Mouse (Mus musculus): ENCODE measurements around the gene Apoc2. TPM values are rescaled to one million over a fixed set of nuclear protein-coding genes. Genes with fewer than 3 reads are reported as not detected.
A peak's percentile ranks its signal among the peaks of the same experiment; 100 is the strongest.

Apoc2 gene
- polyA plus RNA-seq (2015; fragmentation: Nextera tagmentation; extraction: Ambion mirVana) = 0.50 TPM in 1 of 2 replicates, not detected in the other

GRCm38 (mm10) chr7:19677872-19678271 is at the start of gene Apoc2:
Apoc2 (minus strand) TSS chr7:19677941.
- H3K36me3 ChIP-seq (ENCODE audit: poor library complexity, severe bottlenecking) = no peaks in the 10 kb centered on the region
- no peak within 1 kb of the TSS for H3K27ac ChIP-seq
- no peak within 1 kb of the TSS for H3K4me2 ChIP-seq
- WGBS = 79% methylated on average over 8 of the region's 8 CpGs
- H3K27me3 ChIP-seq = no peaks in the 10 kb centered on the region
- H3K9me3 ChIP-seq (replicated peaks) = no peaks in the 10 kb centered on the region
- H3K4me3 ChIP-seq = no peak within 1 kb of the TSS
- H3K4me1 ChIP-seq = no peaks in the 10 kb centered on the region
- H3K9ac ChIP-seq = no peak within 1 kb of the TSS
- ATAC-seq = no peak

GRCm38 (mm10) chr7:19726541-19726940 is 48.8 kb upstream of the Apoc2 start:
- WGBS = 91% methylated on average over 4 of the region's 4 CpGs
- H3K4me3 ChIP-seq = no peak overlapping the region
- no peaks in the 10 kb centered on the region for H3K4me1 ChIP-seq
- H3K9me3 ChIP-seq (replicated peaks) = peaks cover 3% of the 10 kb centered on the region; the same call in 1 of the 2 replicates
- H3K27ac ChIP-seq = no peak overlapping the region
- ATAC-seq = no peak
- peaks cover 97% of the 10 kb centered on the region for H3K36me3 ChIP-seq (ENCODE audit: poor library complexity, severe bottlenecking)
- H3K27me3 ChIP-seq = no peaks in the 10 kb centered on the region
- no peak overlapping the region for H3K4me2 ChIP-seq
- no peak overlapping the region for H3K9ac ChIP-seq

GRCm38 (mm10) chr7:19724167-19724566 is 46.4 kb upstream of the Apoc2 start:
- WGBS = 96% methylated on average over 12 of the region's 12 CpGs
- H3K27ac ChIP-seq = no peak overlapping the region
- H3K27me3 ChIP-seq = no peaks in the 10 kb centered on the region
- no peak overlapping the region for H3K4me2 ChIP-seq
- no peak for ATAC-seq
- no peak overlapping the region for H3K9ac ChIP-seq
- H3K4me1 ChIP-seq = no peaks in the 10 kb centered on the region
- peaks cover 9% of the 10 kb centered on the region; the same call in 1 of the 2 replicates for H3K9me3 ChIP-seq (replicated peaks)
- no peak overlapping the region for H3K4me3 ChIP-seq
- peaks cover 95% of the 10 kb centered on the region for H3K36me3 ChIP-seq (ENCODE audit: poor library complexity, severe bottlenecking)

GRCm38 (mm10) chr7:19722754-19723195 is 45.0 kb upstream of the Apoc2 start:
- 94% methylated on average over 6 of the region's 6 CpGs for WGBS

GRCm38 (mm10) chr7:19719200-19719599 is 41.5 kb upstream of the Apoc2 start:
- Histone ChIP-seq H3K9ac (no peak overlapping the region), H3K4me3 (no peak overlapping the region), H3K27me3 (no peaks in the 10 kb centered on the region), H3K4me1 (peaks cover 14% of the 10 kb centered on the region), H3K4me2 (no peak overlapping the region), H3K27ac (no peak overlapping the region), H3K9me3 (replicated peaks) (peaks cover 9% of the 10 kb centered on the region; the same call in 1 of the 2 replicates), H3K36me3 (ENCODE audit: poor library complexity, severe bottlenecking) (peaks cover 53% of the 10 kb centered on the region)
- ATAC-seq = no peak
- 93% methylated on average over 4 of the region's 4 CpGs for WGBS

More at GRCm38 (mm10) chr7:19722754-19723195, 45.0 kb upstream of the Apoc2 start:
- no peak overlapping the region for H3K4me2 ChIP-seq
- H3K9ac ChIP-seq = no peak overlapping the region
- ATAC-seq = no peak
- H3K9me3 ChIP-seq (replicated peaks) = peaks cover 9% of the 10 kb centered on the region; the same call in 1 of the 2 replicates
- no peak overlapping the region for H3K4me3 ChIP-seq
- H3K27ac ChIP-seq = no peak overlapping the region
- H3K36me3 ChIP-seq (ENCODE audit: poor library complexity, severe bottlenecking) = peaks cover 83% of the 10 kb centered on the region
- no peaks in the 10 kb centered on the region for H3K4me1 ChIP-seq
- H3K27me3 ChIP-seq = no peaks in the 10 kb centered on the region

GRCm38 (mm10) chr7:19718297-19718952 is 40.7 kb upstream of the Apoc2 start:
- Histone ChIP-seq H3K9ac (no peak overlapping the region), H3K9me3 (replicated peaks) (peaks cover 9% of the 10 kb centered on the region; the same call in 1 of the 2 replicates), H3K4me3 (no peak overlapping the region), H3K27me3 (no peaks in the 10 kb centered on the region), H3K36me3 (ENCODE audit: poor library complexity, severe bottlenecking) (peaks cover 50% of the 10 kb centered on the region), H3K4me2 (no peak overlapping the region), H3K27ac (no peak overlapping the region), H3K4me1 (peaks cover 22% of the 10 kb centered on the region)
- ATAC-seq = no peak
- 94% methylated on average over 5 of the region's 5 CpGs for WGBS

GRCm38 (mm10) chr7:19717346-19717745 is 39.6 kb upstream of the Apoc2 start:
- Histone ChIP-seq H3K36me3 (ENCODE audit: poor library complexity, severe bottlenecking) (peaks cover 50% of the 10 kb centered on the region), H3K9me3 (replicated peaks) (peaks cover 9% of the 10 kb centered on the region; the same call in 1 of the 2 replicates)
- 92% methylated on average over 4 of the region's 4 CpGs for WGBS

GRCm38 (mm10) chr7:19716822-19717221 is 39.1 kb upstream of the Apoc2 start:
- H3K4me2 ChIP-seq = peak overlapping the region; percentile 63
- peaks cover 23% of the 10 kb centered on the region for H3K4me1 ChIP-seq
- no peak overlapping the region; the same call in 1 of the 2 replicates for H3K9ac ChIP-seq
- H3K27me3 ChIP-seq = no peaks in the 10 kb centered on the region
- WGBS = 89% methylated on average over 2 of the region's 2 CpGs
- H3K9me3 ChIP-seq (replicated peaks) = peaks cover 9% of the 10 kb centered on the region; the same call in 1 of the 2 replicates
- no peak for ATAC-seq
- peaks cover 52% of the 10 kb centered on the region for H3K36me3 ChIP-seq (ENCODE audit: poor library complexity, severe bottlenecking)
- peak overlapping the region; percentile 90 for H3K27ac ChIP-seq
- H3K4me3 ChIP-seq = no peak overlapping the region

More at GRCm38 (mm10) chr7:19717346-19717745, 39.6 kb upstream of the Apoc2 start:
- H3K4me2 ChIP-seq = no peak overlapping the region
- no peaks in the 10 kb centered on the region for H3K27me3 ChIP-seq
- H3K4me1 ChIP-seq = peaks cover 23% of the 10 kb centered on the region
- no peak overlapping the region for H3K4me3 ChIP-seq
- no peak overlapping the region for H3K9ac ChIP-seq
- ATAC-seq = no peak
- no peak overlapping the region for H3K27ac ChIP-seq

- peaks cover 52% of the 10 kb centered on the region for H3K36me3 ChIP-seq (ENCODE audit: poor library complexity, severe bottlenecking)
- H3K4me2 ChIP-seq = peak overlapping the region; percentile 63
- H3K4me3 ChIP-seq = peak overlapping the region; percentile 37
- H3K27ac ChIP-seq = peak overlapping the region; percentile 90
- peak overlapping the region; percentile 53 for H3K9ac ChIP-seq
- no peak for ATAC-seq
- H3K9me3 ChIP-seq (replicated peaks) = 0 out of 2 replicates have a peak, but pooled peaks cover 2% of the 10 kb centered on the region
- WGBS = 6% methylated on average over 18 of the region's 18 CpGs
- peaks cover 23% of the 10 kb centered on the region for H3K4me1 ChIP-seq
- H3K27me3 ChIP-seq = no peaks in the 10 kb centered on the region
Observed at GRCm38 (mm10) chr7:19716055-19716682, 38.4 kb upstream of the Apoc2 start.

GRCm38 (mm10) chr7:19715239-19716054 is 37.7 kb upstream of the Apoc2 start, which contains the start of gene Tomm40:
Tomm40 (minus strand) TSS chr7:19715438.
- peak within 1 kb of the TSS; percentile 100 for H3K4me3 ChIP-seq
- peak within 1 kb of the TSS; percentile 90 for H3K27ac ChIP-seq
- no peaks in the 10 kb centered on the region for H3K9me3 ChIP-seq (replicated peaks)
- no peaks in the 10 kb centered on the region for H3K27me3 ChIP-seq
- ATAC-seq = peak; percentile 98
- WGBS = under 1% methylated on average over 56 of the region's 59 CpGs
- H3K9ac ChIP-seq = peak within 1 kb of the TSS; percentile 95
- H3K4me2 ChIP-seq = peak within 1 kb of the TSS; percentile 98
- H3K36me3 ChIP-seq (ENCODE audit: poor library complexity, severe bottlenecking) = peaks cover 50% of the 10 kb centered on the region
- peaks cover 23% of the 10 kb centered on the region for H3K4me1 ChIP-seq

- peaks cover 23% of the 10 kb centered on the region for H3K4me1 ChIP-seq
- H3K27me3 ChIP-seq = no peaks in the 10 kb centered on the region
- H3K36me3 ChIP-seq (ENCODE audit: poor library complexity, severe bottlenecking) = peaks cover 51% of the 10 kb centered on the region
- no peak for ATAC-seq
- H3K4me2 ChIP-seq = peak overlapping the region; percentile 98
- peak overlapping the region; percentile 100 for H3K4me3 ChIP-seq
- H3K9ac ChIP-seq = peak overlapping the region; percentile 95
- no peaks in the 10 kb centered on the region for H3K9me3 ChIP-seq (replicated peaks)
- WGBS = 0% methylated on average over 39 of the region's 39 CpGs
- H3K27ac ChIP-seq = peak overlapping the region; percentile 70
Observed at GRCm38 (mm10) chr7:19714836-19715235, 37.1 kb upstream of the Apoc2 start.

All from forebrain, embryonic 13.5 days (tissue).